Mouse (Mus musculus) limb, embryonic 11.5 days (tissue): ENCODE measurements at regions not wholly inside any gene's neighbourhood (a gene's known extent, or its start where the extent isn't known, plus 50 kb on each side); places are given as distances from the start of the nearest gene placed in this dataset.

ENCODE experiments used
- ATAC-seq: fragments of 200-750 bp; cut with Nextera tagmentation; 2 replicates; pipeline ENCODE4 v1.8.0; 2017; ENCODE audit warnings: low read depth; ENCODE audit not compliant: insufficient number of reproducible peaks, low FRiP score, low TSS enrichment
- DNase-seq: peaks from one replicate; pipeline ENCODE4 v3.0.0-alpha.2; 2015; ENCODE audit warnings: low spot score
- H3K27ac ChIP-seq: fragments of 300-500 bp; sonication (generic); replicated peaks from 2 replicates; pipeline ENCODE4 v1.5.1; 2014; ENCODE audit warnings: low read depth, mild to moderate bottlenecking, low read length
- H3K27me3 ChIP-seq: fragments of 300-500 bp; sonication (generic); 2 replicates; pipeline ENCODE4 v1.6.1; 2014; ENCODE audit warnings: mild to moderate bottlenecking, low read length, mixed read lengths; ENCODE audit not compliant: control insufficient read depth, insufficient read depth
- H3K36me3 ChIP-seq: fragments of 300-500 bp; sonication (generic); 2 replicates; pipeline ENCODE4 v1.6.1; 2014; ENCODE audit warnings: mild to moderate bottlenecking, low read length, moderate library complexity, mixed read lengths; ENCODE audit not compliant: control insufficient read depth, insufficient read depth
- H3K4me1 ChIP-seq: fragments of 300-500 bp; sonication (generic); 2 replicates; pipeline ENCODE4 v1.6.1; 2014; ENCODE audit warnings: low read length, mixed read lengths; ENCODE audit not compliant: control insufficient read depth, insufficient read depth
- H3K4me2 ChIP-seq: fragments of 300-500 bp; sonication (generic); 2 replicates; pipeline ENCODE4 v1.6.1; 2014; ENCODE audit warnings: low read depth, mild to moderate bottlenecking, moderate library complexity; ENCODE audit not compliant: severe bottlenecking
- H3K4me3 ChIP-seq: fragments of 300-500 bp; sonication (generic); 2 replicates; pipeline ENCODE4 v1.5.1; 2014; ENCODE audit warnings: low read depth, low read length
- H3K9ac ChIP-seq: fragments of 300-500 bp; sonication (generic); 2 replicates; pipeline ENCODE4 v1.6.1; 2014; ENCODE audit warnings: mild to moderate bottlenecking, low read length
- H3K9me3 ChIP-seq: fragments of 300-500 bp; sonication (generic); 2 replicates; pipeline ENCODE4 v1.6.1; 2016; ENCODE audit warnings: low read length; ENCODE audit not compliant: control insufficient read depth
- WGBS: fragments of 180-500 bp; shearing (Covaris S2); extraction: QIAGEN DNeasy Blood & Tissue Kit; methylation state at CpG from one replicate; pipeline ENCODE4 v1.1.7; 2014; 5-methylcytosine and 5-hydroxymethylcytosine counted together

DNA sequence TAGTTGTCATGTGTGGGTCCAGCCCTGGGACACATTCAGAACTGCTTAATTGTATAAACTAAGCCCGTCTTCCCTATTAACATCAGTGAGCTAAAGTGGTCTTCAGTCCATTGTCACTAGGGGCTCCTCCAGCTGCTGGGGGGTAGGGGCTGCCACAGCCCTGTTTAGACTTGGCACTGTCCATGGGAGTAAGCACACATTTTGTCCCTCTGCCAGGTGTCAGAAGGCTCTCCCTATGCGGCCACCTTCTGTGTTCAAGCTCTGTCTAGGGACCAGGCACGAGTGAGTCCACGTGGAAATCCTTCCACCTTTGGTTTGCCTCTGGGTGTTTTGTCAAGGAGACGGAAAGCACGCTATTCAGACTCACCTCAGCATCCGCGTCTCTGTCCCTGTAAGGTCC, 54.3 kb upstream of the Gm11733 start:
- Histone ChIP-seq H3K27ac (no peak overlapping the region), H3K9me3 (no peaks in the 10 kb centered on the region), H3K36me3 (no peaks in the 10 kb centered on the region), H3K4me3 (no peak overlapping the region), H3K27me3 (no peaks in the 10 kb centered on the region), H3K9ac (no peak overlapping the region), H3K4me2 (no peak overlapping the region), H3K4me1 (peaks cover 13% of the 10 kb centered on the region)
- ATAC-seq (no peak), DNase-seq (no peak)
- WGBS, result 55% methylated on average over 8 of the region's 8 CpGs

- Histone ChIP-seq H3K9ac (no peak overlapping the region), H3K36me3 (no peaks in the 10 kb centered on the region), H3K4me1 (peaks cover 10% of the 10 kb centered on the region), H3K27me3 (peaks cover 13% of the 10 kb centered on the region), H3K27ac (no peak overlapping the region), H3K9me3 (no peaks in the 10 kb centered on the region), H3K4me3 (no peak overlapping the region), H3K4me2 (no peak overlapping the region)
- ATAC-seq, result no peak
- DNase-seq, result no peak
These were observed 50.1 kb upstream of the Gm11733 start for GRCm38 (mm10) chr11:117434056-117434455.
